Mouse (Mus musculus) Patski (cell line): ENCODE results near the gene Zc3h6. TPM values are rescaled to one million over a fixed set of nuclear protein-coding genes. Genes with fewer than 3 reads are reported as not detected.
A peak's percentile ranks its signal among the peaks of the same experiment; 100 is the strongest.
"Not testable (repeated sequence)": the region's sequence is repeated elsewhere in the genome, so short reads cannot be mapped to it uniquely, and the experiment has no call there.

Experiments used
- ATAC-seq: fragments of 100-300 bp; one replicate; pipeline ENCODE4 v1.8.0; 2021
- CTCF ChIA-PET: fragments of 350-600 bp; sonication (Branson Sonifier 250); formaldehyde crosslinking; loops from one replicate; lab custom pipeline; 2022; ENCODE audit warnings: inconsistent platforms; lab: Charles Lee
- POLR2A ChIA-PET: fragments of 350-600 bp; sonication (Branson Sonifier 250); formaldehyde crosslinking; loops from one replicate; lab custom pipeline; 2022; ENCODE audit warnings: antibody characterized with exemption, inconsistent platforms; lab: Charles Lee
- DNase-seq: peaks from one replicate; pipeline ENCODE4 v3.0.0-alpha.2; 2011; ENCODE audit warnings: low read depth, low spot score
- H3K27me3 ChIP-seq: fragments of 371-371 bp; one replicate; pipeline ENCODE4 v1.5.1; 2021
- CTCF ChIP-seq: fragments of 100-300 bp; IDR thresholded peaks from one replicate; pipeline ENCODE4 v1.5.1; 2021
- in situ Hi-C: fragments of 300-500 bp; cut with MboI; formaldehyde crosslinking; loops from 3 replicates; pipeline ENCODE4 v1.11.1; 2018; ENCODE audit warnings: low pct_unique_long_range_greater_than_20kb, mixed read lengths
- polyA plus RNA-seq: library from polyadenylated mRNA; unstranded; gene quantifications from one replicate; pipeline ENCODE4 v1.2.3, GENCODE M21; 2021

Zc3h6 gene
- polyA plus RNA-seq, 1 experiment from 2014 or later = 5.8 TPM

DNA sequence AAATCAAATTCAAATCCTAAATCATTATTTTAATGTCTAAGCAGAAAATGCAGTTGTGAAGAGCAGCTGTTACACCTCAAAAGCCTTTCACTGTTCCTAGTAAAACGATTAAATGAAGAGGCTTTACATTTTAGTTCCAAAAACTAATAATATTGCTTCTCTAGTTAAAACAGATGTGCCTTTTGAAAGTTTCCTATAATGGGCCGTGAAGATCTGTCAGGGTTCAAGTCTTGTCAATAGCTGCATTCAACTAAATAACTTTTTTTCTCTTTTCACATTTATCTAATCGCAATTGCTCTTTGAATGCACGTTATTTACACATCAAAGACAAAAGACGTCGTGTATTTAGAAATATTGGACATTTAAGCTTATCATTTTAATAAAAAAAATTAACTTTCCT, 966 bp upstream of the Zc3h6 start:
- TF ChIP-seq CTCF = no peak
- ATAC-seq (no peak), DNase-seq (no peak)
- in situ Hi-C loops = no loop called here
- H3K27me3 ChIP-seq = no peaks in the 10 kb centered on the region
- CTCF ChIA-PET = interaction anchor here (1.0 to 1.3 kb wide), 4 partner anchors 10 to 70 kb away, joined by 4 to 8 read pairs (median 4); no protein-coding TSS in a partner anchor
- POLR2A ChIA-PET = interaction anchor here (0.6 to 1.4 kb wide), 7 partner anchors 11 to 521 kb away, joined by 3 to 7 read pairs (median 4); no protein-coding TSS in a partner anchor

DNA sequence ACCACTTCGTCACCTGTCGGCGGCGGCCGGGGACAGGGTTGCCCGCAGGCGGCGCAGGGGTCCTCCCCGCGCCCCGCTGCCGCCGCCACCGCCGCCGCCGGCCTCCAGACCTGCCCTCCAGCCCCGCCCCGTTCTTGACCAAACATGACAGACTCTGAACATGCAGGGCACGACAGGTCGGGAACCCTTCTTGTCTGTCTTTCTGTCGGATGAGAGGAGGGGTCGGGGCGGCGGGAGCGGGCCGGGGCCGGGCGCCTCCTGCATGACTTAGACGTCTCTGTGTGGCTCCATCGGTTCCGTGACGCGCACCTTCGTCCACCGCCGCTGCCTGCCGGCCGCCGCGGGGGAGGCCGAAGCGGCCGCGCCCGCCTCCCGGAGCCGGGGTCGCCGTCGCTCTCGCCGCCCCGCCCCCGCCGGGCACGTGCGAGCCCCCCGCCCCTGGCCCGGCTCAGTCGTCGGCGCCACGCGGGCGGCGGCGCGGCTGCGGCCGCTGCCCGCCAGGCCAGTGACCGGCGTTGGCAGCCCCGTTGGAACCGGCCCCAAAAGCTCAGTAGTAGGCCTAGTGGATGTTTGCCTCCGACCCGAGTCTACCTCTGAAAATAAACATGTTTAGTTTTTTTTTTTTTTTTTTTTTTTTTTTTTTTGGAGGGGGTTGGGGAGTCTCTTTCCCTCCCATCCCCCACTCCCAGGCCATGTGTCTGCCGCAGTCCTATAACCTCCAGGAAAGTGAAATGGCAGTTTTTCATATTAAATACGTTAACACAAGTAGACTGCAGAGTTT, 649 bp downstream of the Zc3h6 start, which contains the start of gene Gm10762:
Gene Gm10762, minus strand, starts transcription at position 65 of the 781 bp plus-strand sequence.
- no peak for DNase-seq
- ATAC-seq = peak; percentile 84
- in situ Hi-C loops = no loop called here
- CTCF ChIA-PET = no interaction called here
- no peaks in the 10 kb centered on the region for H3K27me3 ChIP-seq
- POLR2A ChIA-PET = interaction anchor here (0.7 kb wide), 1 partner anchor 104 kb away, joined by 4 read pairs; no protein-coding TSS in a partner anchor
- TF ChIP-seq CTCF = no peak

DNA sequence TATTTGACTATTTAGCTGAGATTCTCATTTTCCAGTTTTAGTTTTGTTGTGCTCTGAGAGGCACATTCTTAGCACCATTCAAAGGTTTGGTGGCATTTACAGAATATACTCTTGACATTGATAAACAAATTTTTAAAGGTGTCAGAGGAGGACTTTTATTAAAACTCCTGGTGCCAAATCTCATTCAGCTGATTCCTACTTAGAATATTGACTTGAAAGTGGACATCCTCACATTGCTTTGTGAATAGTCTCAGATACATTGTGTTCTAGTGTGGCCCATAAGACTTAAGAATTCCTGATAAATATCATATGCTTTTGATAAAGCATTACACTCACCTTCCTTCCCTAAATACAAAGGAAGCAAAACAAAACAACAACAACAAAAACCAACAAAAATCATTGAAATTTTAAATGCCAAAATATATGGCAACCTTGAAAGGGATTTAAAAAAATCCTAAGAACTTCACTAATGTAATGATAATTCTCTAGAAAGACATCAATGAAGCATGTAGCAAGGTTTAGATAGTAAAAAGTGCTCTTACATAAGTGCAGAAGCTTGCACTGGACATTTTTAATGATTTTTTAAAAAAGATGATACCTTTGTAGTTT, 1.4 kb downstream of the Zc3h6 start:
- ChIA-PET POLR2A (interaction anchor here (0.7 kb wide), 2 partner anchors 61 to 104 kb away, joined by 3 to 4 read pairs; no protein-coding TSS in a partner anchor), CTCF (interaction anchor here (1.0 kb wide), 1 partner anchor 97 kb away, joined by 3 read pairs; the partner anchor contains the start of gene Ttl)
- ATAC-seq = no peak
- no peak for TF ChIP-seq CTCF
- H3K27me3 ChIP-seq = no peaks in the 10 kb centered on the region
- in situ Hi-C loops = no loop called here
- DNase-seq = no peak

DNA sequence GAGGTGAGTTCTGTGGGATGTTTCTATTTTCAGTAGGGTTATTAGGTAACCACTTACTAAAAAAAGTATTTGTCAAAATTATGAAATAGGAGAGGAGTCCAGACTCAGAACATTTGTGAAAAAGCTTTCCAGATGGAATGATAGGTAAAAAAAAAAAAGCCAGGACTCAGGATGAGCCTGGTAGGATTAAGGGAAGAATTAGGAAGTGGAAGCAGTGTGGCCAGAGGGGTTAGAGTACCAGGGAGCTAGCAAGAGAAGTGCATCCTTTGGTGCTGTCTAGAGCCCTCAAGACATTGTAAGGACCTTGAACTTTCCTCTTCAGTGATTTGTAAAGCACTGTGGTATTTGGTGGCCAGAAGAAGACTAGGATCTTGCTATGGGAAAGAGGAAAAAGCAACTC, 5.1 kb downstream of the Zc3h6 start:
- H3K27me3 ChIP-seq = no peaks in the 10 kb centered on the region
- in situ Hi-C loops = no loop called here
- DNase-seq (no peak), ATAC-seq (no peak)
- POLR2A ChIA-PET = no interaction called here
- CTCF ChIA-PET = interaction anchor here (1.0 kb wide), 1 partner anchor 24 kb away, joined by 4 read pairs; no protein-coding TSS in a partner anchor
- TF ChIP-seq CTCF = no peak

DNA sequence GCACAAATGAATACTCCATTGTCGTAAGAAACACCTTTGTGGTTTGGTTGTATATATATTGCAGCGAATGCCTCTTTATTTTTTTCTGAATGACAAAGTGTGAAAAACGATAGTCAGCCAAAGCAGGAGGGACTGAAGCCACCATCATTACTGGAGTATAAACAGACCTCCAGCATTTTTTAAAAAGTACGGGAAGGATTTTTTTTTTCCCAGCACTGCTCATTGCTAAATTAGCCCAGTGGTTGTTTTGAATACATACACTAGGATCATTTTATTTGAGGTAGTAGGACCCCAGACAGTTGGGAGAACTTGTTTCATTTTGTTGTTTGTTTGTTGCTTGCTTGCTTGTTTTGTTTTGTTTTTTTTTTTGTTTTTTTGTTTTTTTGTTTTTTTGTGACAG, 8.4 kb downstream of the Zc3h6 start:
- POLR2A ChIA-PET = no interaction called here
- H3K27me3 ChIP-seq = no peaks in the 10 kb centered on the region
- CTCF ChIA-PET = no interaction called here
- TF ChIP-seq CTCF = no peak
- in situ Hi-C loops = no loop called here
- ATAC-seq = no peak
- no peak for DNase-seq

DNA sequence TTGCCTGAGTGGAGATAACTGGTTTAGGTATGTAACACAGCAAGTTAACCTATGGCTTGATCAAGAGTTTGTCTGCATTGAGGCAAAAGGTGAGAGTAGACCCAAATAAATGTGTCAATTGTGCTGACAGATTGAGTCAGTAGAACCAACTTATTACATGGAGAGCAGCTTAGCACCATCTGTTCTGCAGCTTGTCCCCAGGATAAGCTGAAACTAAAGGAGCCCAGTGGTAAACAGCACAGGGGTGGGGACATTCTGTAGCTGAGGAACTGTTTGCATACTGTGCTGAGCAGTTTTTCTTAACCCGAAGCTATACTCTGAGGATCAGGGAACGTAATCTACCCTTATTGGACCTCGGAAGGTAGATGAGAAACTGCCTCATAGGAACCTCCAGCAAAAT, 17.5 kb downstream of the Zc3h6 start:
- no peak for DNase-seq
- H3K27me3 ChIP-seq = no peaks in the 10 kb centered on the region
- in situ Hi-C loops = no loop called here
- no peak for ATAC-seq
- TF ChIP-seq CTCF = no peak
- ChIA-PET POLR2A (no interaction called here), CTCF (interaction anchor here (1.3 kb wide), 1 partner anchor 15 kb away, joined by 3 read pairs; no protein-coding TSS in a partner anchor)

DNA sequence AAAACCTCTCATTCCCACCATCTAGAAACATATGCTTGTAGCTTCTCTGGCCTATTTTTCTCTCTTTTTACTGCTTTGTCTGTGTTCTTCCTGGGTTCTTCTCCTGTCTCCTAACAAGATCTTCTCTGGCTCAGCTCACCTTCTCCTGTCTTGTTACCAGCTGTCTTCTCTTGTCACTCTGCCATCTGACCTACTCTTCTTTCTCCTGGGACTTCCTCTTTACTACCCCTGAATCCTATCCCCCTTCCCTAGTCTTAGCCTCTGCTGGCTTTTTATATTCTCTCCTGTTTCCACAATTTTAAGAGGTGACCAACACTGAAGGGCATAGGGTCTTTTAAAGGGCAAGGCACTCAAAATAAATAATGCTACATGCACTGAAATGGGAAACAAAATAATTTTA, 37.7 kb downstream of the Zc3h6 start:
- ChIA-PET POLR2A (no interaction called here), CTCF (no interaction called here)
- TF ChIP-seq CTCF = no peak
- H3K27me3 ChIP-seq = no peaks in the 10 kb centered on the region
- ATAC-seq (no peak), DNase-seq (no peak)
- in situ Hi-C loops = no loop called here

DNA sequence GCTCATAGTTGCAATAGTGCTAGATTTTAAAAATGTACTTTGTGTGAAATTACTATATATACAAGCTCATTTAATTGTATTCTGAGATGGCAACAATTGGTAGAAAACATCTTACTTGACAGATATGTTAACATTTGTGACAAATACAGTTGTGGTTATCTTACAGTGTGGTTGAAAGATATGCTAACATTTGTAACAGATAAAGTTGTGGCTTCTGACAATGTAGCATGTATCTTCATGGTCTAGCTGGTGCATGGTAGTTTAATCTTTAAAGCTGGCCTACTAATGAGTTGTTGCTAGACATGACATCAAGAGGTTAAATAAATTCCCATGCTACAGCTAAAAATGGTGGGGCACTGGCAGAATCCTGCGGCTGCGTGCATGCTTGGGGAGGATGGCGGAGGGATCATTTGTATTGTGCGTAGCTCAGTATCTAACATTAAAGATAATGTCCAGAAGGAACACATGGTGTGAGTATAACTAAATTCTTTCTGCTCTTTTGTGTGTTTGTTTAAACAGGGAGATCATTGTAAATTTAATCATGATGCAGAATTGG, 39.1 kb downstream of the Zc3h6 start:
- no peaks in the 10 kb centered on the region for H3K27me3 ChIP-seq
- TF ChIP-seq CTCF = no peak
- ATAC-seq = no peak
- ChIA-PET POLR2A (no interaction called here), CTCF (no interaction called here)
- no peak for DNase-seq
- in situ Hi-C loops = no loop called here

DNA sequence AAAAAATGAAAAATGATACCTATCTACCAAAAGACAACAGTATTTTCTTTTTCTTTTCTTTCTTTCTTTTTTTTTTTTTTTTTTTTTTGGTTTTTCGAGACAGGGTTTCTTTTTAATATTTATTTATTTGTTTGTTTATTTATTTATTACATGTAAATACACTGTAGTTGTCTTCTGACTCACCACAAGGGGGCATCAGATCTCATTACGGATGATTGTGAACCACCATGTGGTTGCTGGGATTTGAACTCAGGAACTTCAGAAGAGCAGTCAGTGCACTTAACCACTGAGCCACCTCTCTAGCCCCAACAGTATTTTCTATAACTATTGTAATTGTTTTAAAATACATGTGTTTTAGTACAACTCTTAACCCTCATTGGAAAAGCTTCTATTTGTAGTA, 41.7 kb downstream of the Zc3h6 start:
- TF ChIP-seq CTCF = peak; percentile 63
- H3K27me3 ChIP-seq, POLR2A ChIA-PET, ATAC-seq, in situ Hi-C loops, DNase-seq: not testable (repeated sequence)
- CTCF ChIA-PET = interaction anchor here (0.6 to 1.4 kb wide), 3 partner anchors 9 to 1684 kb away, joined by 3 read pairs; no protein-coding TSS in a partner anchor

DNA sequence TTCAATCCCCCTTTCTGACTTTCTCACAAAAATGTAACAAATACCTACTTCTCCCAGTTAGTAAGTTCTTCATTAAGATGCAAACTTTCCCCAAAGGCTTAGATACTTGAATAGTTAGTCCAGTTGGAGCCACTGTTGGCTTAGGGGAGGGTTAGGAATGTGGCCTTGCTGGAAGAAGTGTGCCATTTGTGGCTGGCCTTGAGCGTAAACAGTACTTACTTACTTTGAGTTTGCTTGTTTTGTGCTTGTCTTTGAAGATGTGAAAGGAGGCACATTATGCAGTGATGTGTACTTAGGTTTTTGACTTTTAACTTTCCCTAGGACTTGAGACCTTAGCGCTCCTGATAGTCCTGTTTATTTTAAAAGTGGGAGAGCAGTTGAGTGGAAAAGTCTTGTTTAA, 52.9 kb downstream of the Zc3h6 start:
- ChIA-PET POLR2A (no interaction called here), CTCF (interaction anchor here (1.9 kb wide), 1 partner anchor 27 kb away, joined by 5 read pairs; no protein-coding TSS in a partner anchor)
- DNase-seq (no peak), ATAC-seq (no peak)
- TF ChIP-seq CTCF = no peak
- in situ Hi-C loops = no loop called here
- H3K27me3 ChIP-seq = no peaks in the 10 kb centered on the region
